Mouse (Mus musculus) bone marrow, adult 2 months (tissue): ENCODE results near the gene Xkr7. TPM values are rescaled to one million over a fixed set of nuclear protein-coding genes. Genes with fewer than 3 reads are reported as not detected.

ENCODE experiments used
- H3K27ac ChIP-seq: fragments of 200-500 bp; 2 replicates; pipeline ENCODE4 v1.5.1; 2012; ENCODE audit warnings: low read depth, mild to moderate bottlenecking, control low read depth, inconsistent platforms, low read length; ENCODE audit not compliant: control insufficient read depth, poor library complexity, insufficient read depth
- H3K4me1 ChIP-seq: fragments of 200-500 bp; 2 replicates; pipeline ENCODE4 v1.6.1; 2011; ENCODE audit warnings: low read length; ENCODE audit not compliant: control insufficient read depth, insufficient read depth
- H3K4me3 ChIP-seq: fragments of 200-500 bp; replicated peaks from 2 replicates; pipeline ENCODE3; 2011; ENCODE audit warnings: mild to moderate bottlenecking, low read depth, low read length, control low read depth; ENCODE audit not compliant: control insufficient read depth
- CTCF ChIP-seq: fragments of 200-500 bp; IDR thresholded peaks from 2 replicates; pipeline ENCODE4 v1.5.1; 2011; ENCODE audit warnings: low read length, control low read depth; ENCODE audit not compliant: control insufficient read depth, insufficient read depth
- POLR2A ChIP-seq: fragments of 200-500 bp; IDR thresholded peaks from 2 replicates; pipeline ENCODE4 v1.6.1; 2011; ENCODE audit warnings: low read depth, mild to moderate bottlenecking, control low read depth, low read length, borderline replicate concordance; ENCODE audit not compliant: control insufficient read depth
- WGBS: fragments of 180-500 bp; shearing (Covaris S2); methylation state at CpG from one replicate; pipeline ENCODE4 v1.1.7; 2018; 5-methylcytosine and 5-hydroxymethylcytosine counted together
- polyA plus RNA-seq: library from polyadenylated mRNA; stranded (reverse); fragments of >200 nt; gene quantifications from 2 replicates; pipeline ENCODE4 v1.2.4, GENCODE M21; 2011; ENCODE audit warnings: low replicate concordance; ENCODE audit not compliant: missing spikeins, insufficient read depth, insufficient read length

Gene Xkr7
- polyA plus RNA-seq = not detected in 2 replicates

DNA sequence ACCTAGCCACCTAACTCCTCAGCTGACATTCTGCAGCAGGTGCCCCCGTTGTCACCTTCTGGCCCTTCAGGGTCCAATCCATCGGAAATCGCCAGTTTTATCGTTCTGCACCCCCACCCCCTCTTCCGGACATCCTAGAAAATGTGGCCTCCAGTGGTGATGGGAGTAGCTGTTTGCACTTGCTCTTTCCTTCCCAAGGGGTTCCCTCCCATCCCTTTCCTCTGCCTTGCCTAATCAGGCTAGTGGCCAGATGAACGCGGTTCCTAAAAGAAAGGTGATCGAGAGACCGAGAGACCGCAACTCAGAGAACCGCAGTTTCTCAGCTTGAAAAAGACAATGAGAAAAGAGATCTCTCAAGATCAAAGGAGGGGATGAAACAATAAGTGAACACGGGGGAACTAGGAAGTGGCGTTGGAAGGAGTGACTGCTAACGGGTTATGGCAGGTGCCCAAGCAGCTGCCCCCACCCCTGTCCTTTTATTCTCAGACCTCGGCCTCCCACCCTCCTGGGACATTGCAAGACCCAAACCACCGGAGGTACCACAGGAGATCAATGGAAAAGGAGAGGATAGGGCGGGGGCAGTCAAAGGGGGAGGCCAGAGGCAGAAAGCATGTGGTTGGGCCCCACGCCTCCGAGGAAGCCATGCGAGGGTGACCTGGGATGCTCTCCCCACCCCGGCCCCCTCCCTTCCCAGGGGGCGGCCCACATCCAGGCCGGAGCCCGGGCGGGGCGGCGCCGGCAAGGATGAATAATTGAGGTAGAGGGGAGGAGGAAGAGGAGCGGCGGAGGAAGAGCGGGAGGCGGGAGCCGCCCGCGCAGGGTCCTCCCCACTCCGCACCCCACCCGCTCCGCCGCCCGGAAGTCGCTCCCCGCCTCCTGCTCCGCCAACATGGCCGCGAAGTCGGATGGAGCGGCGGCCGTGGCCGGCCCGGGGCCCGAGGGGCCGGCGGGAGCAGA is at the start of gene Xkr7:
Gene Xkr7, plus strand, starts transcription at position 727 of the 957 bp plus-strand sequence.
- no peak; the same call in 1 of the 2 replicates for TF ChIP-seq POLR2A
- no peak for TF ChIP-seq CTCF
- Histone ChIP-seq H3K4me1 (no peaks in the 10 kb centered on the region; the same call in 1 of the 2 replicates), H3K27ac (no peak within 1 kb of the TSS; the same call in 1 of the 2 replicates), H3K4me3 (no peak within 1 kb of the TSS)
- 5% methylated on average over 47 of the region's 54 CpGs for WGBS

GRCm38 (mm10) chr2:152985582-152985981 is 46.1 kb upstream of the Xkr7 start:
- TF ChIP-seq CTCF (no peak), POLR2A (no peak)
- no peak overlapping the region for H3K27ac ChIP-seq
- 9% methylated on average over 1 of the region's 1 CpGs for WGBS
- H3K4me1 ChIP-seq = no peaks in the 10 kb centered on the region; the same call in 1 of the 2 replicates
- no peak overlapping the region for H3K4me3 ChIP-seq

DNA sequence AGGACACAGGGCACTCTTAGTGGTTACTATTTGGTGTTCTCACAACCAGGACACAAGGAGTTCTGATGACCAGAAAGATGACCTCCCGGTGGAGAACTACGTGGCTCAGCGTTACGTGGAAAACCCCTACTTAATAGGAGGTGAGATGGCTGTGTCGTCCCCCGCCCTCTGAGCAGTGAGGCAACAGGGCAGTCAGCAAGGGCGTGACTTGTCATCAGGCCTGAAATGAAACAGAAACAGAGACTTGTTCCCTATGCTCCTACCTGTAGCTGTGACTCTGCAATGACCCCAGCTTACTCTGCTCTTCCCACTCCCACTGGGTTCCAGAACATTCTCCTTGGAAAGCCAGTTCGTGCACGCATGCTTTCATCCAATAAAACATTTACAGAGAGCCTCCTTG is 40.1 kb upstream of the Xkr7 start:
- Histone ChIP-seq H3K27ac (no peak overlapping the region), H3K4me1 (no peaks in the 10 kb centered on the region; the same call in 1 of the 2 replicates), H3K4me3 (no peak overlapping the region)
- WGBS = 81% methylated on average over 9 of the region's 9 CpGs
- TF ChIP-seq CTCF = no peak
- no peak for TF ChIP-seq POLR2A

DNA sequence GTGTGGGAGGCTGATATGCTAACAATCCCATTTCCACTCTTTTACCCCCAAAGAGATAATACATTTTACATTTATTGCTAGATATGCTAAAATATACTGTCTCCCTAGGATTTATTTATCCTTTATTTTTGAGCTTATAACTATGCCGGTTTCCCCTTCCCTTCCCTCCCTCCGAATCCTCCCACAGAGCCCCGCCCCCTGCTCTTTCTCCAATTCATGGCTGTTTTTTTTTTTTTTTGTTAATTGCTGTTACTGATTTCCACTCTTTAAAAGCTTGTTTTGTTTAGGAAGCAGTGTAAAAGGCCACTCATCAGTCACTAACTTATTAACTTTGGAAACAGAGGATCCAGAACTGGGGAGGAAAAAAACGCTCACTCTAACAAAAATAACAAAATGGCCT is 34.6 kb upstream of the Xkr7 start:
- 73% methylated on average over 4 of the region's 4 CpGs for WGBS
- Histone ChIP-seq H3K4me1 (no peaks in the 10 kb centered on the region), H3K4me3 (no peak overlapping the region), H3K27ac (no peak overlapping the region)
- TF ChIP-seq CTCF (no peak), POLR2A (no peak)

GRCm38 (mm10) chr2:153002492-153003248 is 29.0 kb upstream of the Xkr7 start:
- Histone ChIP-seq H3K4me1 (peaks cover 7% of the 10 kb centered on the region; the same call in 1 of the 2 replicates), H3K4me3 (no peak overlapping the region), H3K27ac (no peak overlapping the region)
- TF ChIP-seq POLR2A (no peak), CTCF (no peak)
- WGBS = 13% methylated on average over 15 of the region's 15 CpGs

GRCm38 (mm10) chr2:153003681-153004338 is 27.8 kb upstream of the Xkr7 start:
- WGBS = 3% methylated on average over 13 of the region's 13 CpGs
- peaks cover 7% of the 10 kb centered on the region; the same call in 1 of the 2 replicates for H3K4me1 ChIP-seq
- TF ChIP-seq POLR2A (no peak), CTCF (no peak)
- no peak overlapping the region for H3K27ac ChIP-seq
- no peak overlapping the region for H3K4me3 ChIP-seq

DNA sequence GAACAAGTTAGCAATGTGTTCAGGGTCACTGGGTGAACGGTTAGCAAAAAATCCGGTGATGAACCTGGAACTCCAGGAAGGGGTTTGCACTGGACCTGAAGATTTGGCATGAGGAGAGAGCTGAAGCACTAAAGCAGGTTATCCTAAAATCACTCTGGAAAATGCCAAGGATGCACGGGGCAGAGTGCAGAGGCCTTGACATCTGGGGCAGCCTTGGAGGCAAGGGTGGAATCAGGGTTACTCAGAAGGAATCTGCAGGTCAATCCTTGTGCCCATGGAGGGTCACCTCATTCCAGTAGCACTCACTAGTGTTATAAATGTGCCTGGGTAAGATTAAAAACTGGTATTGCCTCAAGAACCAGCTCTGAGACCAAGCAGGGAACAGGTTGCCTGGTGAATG is 25.7 kb upstream of the Xkr7 start:
- no peak for TF ChIP-seq CTCF
- no peak for TF ChIP-seq POLR2A
- Histone ChIP-seq H3K4me3 (no peak overlapping the region), H3K27ac (no peak overlapping the region), H3K4me1 (peaks cover 7% of the 10 kb centered on the region; the same call in 1 of the 2 replicates)
- WGBS = 86% methylated on average over 3 of the region's 3 CpGs
